Mouse (Mus musculus) heart, embryonic 13.5 days (tissue): ENCODE results near the gene Ttc30a1. TPM values are rescaled to one million over a fixed set of nuclear protein-coding genes. Genes with fewer than 3 reads are reported as not detected.
"Not testable (repeated sequence)": the region's sequence is repeated elsewhere in the genome, so short reads cannot be mapped to it uniquely, and the experiment has no call there.

Experiments used
- ATAC-seq: fragments of 200-750 bp; cut with Nextera tagmentation; 2 replicates; pipeline ENCODE4 v1.8.0; 2017; ENCODE audit warnings: moderate TSS enrichment; ENCODE audit not compliant: insufficient number of reproducible peaks, low FRiP score, low TSS enrichment; ENCODE audit errors: extremely low read depth
- H3K27ac ChIP-seq: fragments of 300-500 bp; sonication (generic); replicated peaks from 2 replicates; pipeline ENCODE4 v1.5.1; 2015; ENCODE audit warnings: moderate library complexity, mild to moderate bottlenecking, inconsistent platforms
- H3K27me3 ChIP-seq: fragments of 300-500 bp; sonication (generic); replicated peaks from 2 replicates; pipeline ENCODE4 v1.6.1; 2015; ENCODE audit warnings: mild to moderate bottlenecking, inconsistent platforms
- H3K36me3 ChIP-seq: fragments of 300-500 bp; sonication (generic); 2 replicates; pipeline ENCODE4 v1.6.1; 2015; ENCODE audit warnings: mild to moderate bottlenecking, inconsistent platforms
- H3K4me1 ChIP-seq: fragments of 300-500 bp; sonication (generic); 2 replicates; pipeline ENCODE4 v1.6.1; 2015; ENCODE audit warnings: inconsistent platforms
- H3K4me2 ChIP-seq: fragments of 300-500 bp; sonication (generic); 2 replicates; pipeline ENCODE4 v1.6.1; 2015; ENCODE audit warnings: inconsistent platforms, mild to moderate bottlenecking, moderate library complexity
- H3K4me3 ChIP-seq: fragments of 300-500 bp; sonication (generic); 2 replicates; pipeline ENCODE4 v1.5.1; 2015; ENCODE audit warnings: moderate library complexity, mild to moderate bottlenecking, inconsistent platforms
- H3K9ac ChIP-seq: fragments of 300-500 bp; sonication (generic); 2 replicates; pipeline ENCODE4 v1.6.1; 2015; ENCODE audit warnings: inconsistent platforms, mild to moderate bottlenecking, moderate library complexity
- H3K9me3 ChIP-seq: fragments of 300-500 bp; sonication (generic); 2 replicates; pipeline ENCODE4 v1.6.1; 2016; ENCODE audit warnings: inconsistent platforms
- WGBS: fragments of 180-500 bp; shearing (Covaris S2); methylation state at CpG from one replicate; pipeline ENCODE4 v1.1.7; 2015; ENCODE audit warnings: mixed read lengths; 5-methylcytosine and 5-hydroxymethylcytosine counted together
- polyA plus RNA-seq: library from polyadenylated mRNA; unstranded; fragments of >200 nt; fragmentation: Nextera tagmentation; extraction: Ambion mirVana; gene quantifications from 2 replicates; pipeline ENCODE4 v1.2.1, GENCODE M21; 2015

Ttc30a1 gene
- polyA plus RNA-seq = 5.5 and 5.6 TPM in 2 replicates

- peak within 1 kb of the TSS; percentile 75 for H3K9ac ChIP-seq
- not testable (repeated sequence) for H3K27me3 ChIP-seq, H3K4me1 ChIP-seq, H3K36me3 ChIP-seq, H3K9me3 ChIP-seq
- 0 out of 2 replicates have a peak, but pooled peaks have one; percentile 38 for ATAC-seq
- 0 out of 2 replicates have a peak within 1 kb of the TSS, but pooled peaks have one; percentile 48 for H3K27ac ChIP-seq
- WGBS = 2% methylated on average over 33 of the region's 34 CpGs
- peak within 1 kb of the TSS; percentile 63 for H3K4me3 ChIP-seq
- peak within 1 kb of the TSS; percentile 76 for H3K4me2 ChIP-seq
Measured at GRCm38 (mm10) chr2:75981440-75982081, at the start of gene Ttc30a1. Gene Ttc30a1, minus strand, starts transcription at chr2:75981967.

- 57% methylated on average over 8 of the region's 8 CpGs for WGBS
- Histone ChIP-seq H3K4me3 (no peak overlapping the region), H3K4me1 (peaks cover 26% of the 10 kb centered on the region), H3K27me3 (no peaks in the 10 kb centered on the region), H3K9me3 (no peaks in the 10 kb centered on the region), H3K9ac (no peak overlapping the region; the same call in 1 of the 2 replicates), H3K4me2 (peak overlapping the region; percentile 54), H3K27ac (peak overlapping the region; percentile 83; the same call in 1 of the 2 replicates), H3K36me3 (no peaks in the 10 kb centered on the region)
- no peak for ATAC-seq
Measured at GRCm38 (mm10) chr2:76030080-76030479, 48.3 kb upstream of the Ttc30a1 start.

GRCm38 (mm10) chr2:76029081-76029901, 47.5 kb upstream of the Ttc30a1 start:
- H3K4me2 ChIP-seq = peak overlapping the region; percentile 54
- peak overlapping the region; percentile 83 for H3K27ac ChIP-seq
- H3K27me3 ChIP-seq = no peaks in the 10 kb centered on the region
- H3K36me3 ChIP-seq = no peaks in the 10 kb centered on the region
- peaks cover 26% of the 10 kb centered on the region for H3K4me1 ChIP-seq
- H3K9me3 ChIP-seq = no peaks in the 10 kb centered on the region
- peak overlapping the region; percentile 17 for H3K4me3 ChIP-seq
- H3K9ac ChIP-seq = peak overlapping the region; percentile 48
- WGBS = 30% methylated on average over 20 of the region's 20 CpGs
- ATAC-seq = no peak

GRCm38 (mm10) chr2:76016890-76017289, 35.1 kb upstream of the Ttc30a1 start:
- no peaks in the 10 kb centered on the region for H3K36me3 ChIP-seq

GRCm38 (mm10) chr2:76016136-76016535, 34.4 kb upstream of the Ttc30a1 start:
- Histone ChIP-seq H3K27me3 (no peaks in the 10 kb centered on the region), H3K9me3 (no peaks in the 10 kb centered on the region), H3K4me2 (no peak overlapping the region), H3K9ac (no peak overlapping the region), H3K36me3 (no peaks in the 10 kb centered on the region), H3K4me1 (no peaks in the 10 kb centered on the region), H3K27ac (no peak overlapping the region), H3K4me3 (no peak overlapping the region)
- no peak for ATAC-seq
- WGBS = 84% methylated on average over 8 of the region's 8 CpGs

More at GRCm38 (mm10) chr2:76016890-76017289, 35.1 kb upstream of the Ttc30a1 start:
- ATAC-seq = no peak
- no peaks in the 10 kb centered on the region for H3K9me3 ChIP-seq
- H3K27ac ChIP-seq = no peak overlapping the region
- no peak overlapping the region for H3K4me3 ChIP-seq
- H3K4me2 ChIP-seq = no peak overlapping the region
- H3K27me3 ChIP-seq = no peaks in the 10 kb centered on the region
- 22% methylated on average over 7 of the region's 7 CpGs for WGBS
- H3K4me1 ChIP-seq = no peaks in the 10 kb centered on the region
- no peak overlapping the region for H3K9ac ChIP-seq

GRCm38 (mm10) chr2:76015460-76015859, 33.7 kb upstream of the Ttc30a1 start:
- no peaks in the 10 kb centered on the region for H3K36me3 ChIP-seq
- no peak overlapping the region for H3K9ac ChIP-seq
- H3K4me2 ChIP-seq = no peak overlapping the region
- H3K27ac ChIP-seq = no peak overlapping the region
- no peaks in the 10 kb centered on the region for H3K9me3 ChIP-seq
- H3K4me1 ChIP-seq = peaks cover 5% of the 10 kb centered on the region; the same call in 1 of the 2 replicates
- H3K4me3 ChIP-seq = no peak overlapping the region
- WGBS = 84% methylated on average over 7 of the region's 7 CpGs
- no peaks in the 10 kb centered on the region for H3K27me3 ChIP-seq
- ATAC-seq = no peak

- WGBS = 73% methylated on average over 3 of the region's 3 CpGs
Measured at GRCm38 (mm10) chr2:76014659-76015058, 32.9 kb upstream of the Ttc30a1 start.

GRCm38 (mm10) chr2:76006194-76006593, 24.4 kb upstream of the Ttc30a1 start:
- ATAC-seq = no peak
- Histone ChIP-seq H3K4me1 (peaks cover 5% of the 10 kb centered on the region; the same call in 1 of the 2 replicates), H3K4me3 (no peak overlapping the region), H3K9ac (no peak overlapping the region), H3K4me2 (no peak overlapping the region), H3K27me3 (0 out of 2 replicates have a peak, but pooled peaks cover 2% of the 10 kb centered on the region), H3K9me3 (no peaks in the 10 kb centered on the region), H3K27ac (no peak overlapping the region), H3K36me3 (no peaks in the 10 kb centered on the region)
- 27% methylated on average over 4 of the region's 4 CpGs for WGBS

More at GRCm38 (mm10) chr2:76014659-76015058, 32.9 kb upstream of the Ttc30a1 start:
- no peak overlapping the region for H3K9ac ChIP-seq
- H3K36me3 ChIP-seq = no peaks in the 10 kb centered on the region
- H3K4me3 ChIP-seq = no peak overlapping the region
- no peaks in the 10 kb centered on the region for H3K9me3 ChIP-seq
- H3K27ac ChIP-seq = no peak overlapping the region
- no peak overlapping the region for H3K4me2 ChIP-seq
- peaks cover 5% of the 10 kb centered on the region; the same call in 1 of the 2 replicates for H3K4me1 ChIP-seq
- H3K27me3 ChIP-seq = no peaks in the 10 kb centered on the region
- no peak for ATAC-seq

GRCm38 (mm10) chr2:76002899-76003298, 21.1 kb upstream of the Ttc30a1 start:
- WGBS = 49% methylated on average over 9 of the region's 9 CpGs
- no peak for ATAC-seq
- no peak overlapping the region for H3K9ac ChIP-seq
- no peaks in the 10 kb centered on the region for H3K36me3 ChIP-seq
- H3K9me3 ChIP-seq = no peaks in the 10 kb centered on the region
- H3K27ac ChIP-seq = no peak overlapping the region
- H3K4me2 ChIP-seq = no peak overlapping the region
- peaks cover 26% of the 10 kb centered on the region for H3K4me1 ChIP-seq
- no peak overlapping the region for H3K4me3 ChIP-seq
- 0 out of 2 replicates have a peak, but pooled peaks cover 2% of the 10 kb centered on the region for H3K27me3 ChIP-seq

GRCm38 (mm10) chr2:76001392-76001791, 19.6 kb upstream of the Ttc30a1 start:
- Histone ChIP-seq H3K9me3 (no peaks in the 10 kb centered on the region), H3K27ac (no peak overlapping the region), H3K4me2 (no peak overlapping the region), H3K9ac (no peak overlapping the region), H3K4me1 (peaks cover 33% of the 10 kb centered on the region), H3K4me3 (no peak overlapping the region), H3K27me3 (no peaks in the 10 kb centered on the region), H3K36me3 (no peaks in the 10 kb centered on the region)
- WGBS = 33% methylated on average over 8 of the region's 8 CpGs
- no peak for ATAC-seq

- peaks cover 33% of the 10 kb centered on the region for H3K4me1 ChIP-seq
- WGBS = 32% methylated on average over 12 of the region's 12 CpGs
- H3K27me3 ChIP-seq = no peaks in the 10 kb centered on the region
- no peak overlapping the region for H3K9ac ChIP-seq
- no peaks in the 10 kb centered on the region for H3K9me3 ChIP-seq
- H3K27ac ChIP-seq = peak overlapping the region; percentile 28; the same call in 1 of the 2 replicates
- no peak for ATAC-seq
- no peaks in the 10 kb centered on the region for H3K36me3 ChIP-seq
- no peak overlapping the region for H3K4me3 ChIP-seq
- H3K4me2 ChIP-seq = no peak overlapping the region
Measured at GRCm38 (mm10) chr2:75999636-76000035, 17.9 kb upstream of the Ttc30a1 start.
